14 mouse cellular contexts compared by ENCODE assay signal in the genomic region with DNA sequence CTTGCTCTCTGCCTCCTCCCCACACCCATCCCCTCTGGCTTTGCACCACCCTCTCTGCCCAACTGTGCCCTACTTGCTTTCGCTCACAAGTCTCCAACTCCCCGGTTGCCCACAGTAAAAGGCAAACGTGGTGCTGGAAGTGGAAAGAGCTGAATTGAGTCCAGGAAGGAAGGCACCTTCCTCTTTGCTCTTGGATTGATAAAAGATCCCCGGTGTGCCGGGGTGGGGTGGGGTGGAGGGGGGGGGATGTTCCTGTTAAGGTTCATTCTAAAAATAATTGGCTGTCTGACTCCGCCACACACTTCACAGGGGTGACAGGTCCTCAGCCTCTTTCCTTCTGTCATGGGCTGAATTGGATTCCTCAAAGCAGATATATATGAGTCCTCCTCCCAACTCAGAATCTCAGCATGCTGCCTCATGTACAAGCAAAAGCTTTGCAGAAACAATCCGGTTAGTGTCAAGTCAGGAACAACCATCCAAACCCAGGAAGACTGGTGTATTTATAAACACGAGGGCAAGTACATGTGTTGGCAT. TPM values are rescaled to one million over a fixed set of nuclear protein-coding genes. Genes with fewer than 3 reads are reported as not detected.
DNase-seq lines count a peak whose midpoint lies in the region; ATAC-seq and TF ChIP-seq lines count a peak whose summit lies in the region.
"Had no signal": no experiment of that assay in that cellular context is flagged by ENCODE, and none has a peak within 500 bp of the region (broad histone marks: within the 10 kb centered on the region; RNA-seq: fewer than 3 reads in every experiment).

No protein-coding gene starts in this region.

- H3K79me2 ChIP-seq in liver, adult 2 months (ENCODE audit: control insufficient read depth, insufficient read depth, low read length): no peaks in the 10 kb centered on the region

- 0 out of 2 replicates have a peak, but pooled peaks cover 3% of the 10 kb centered on the region for H3K4me1 ChIP-seq in liver, adult 2 months (ENCODE audit: control insufficient read depth, insufficient read depth, low read length)
- H3K4me1 ChIP-seq in liver, embryonic 12.5 days: 0 out of 2 replicates have a peak, but pooled peaks cover 4% of the 10 kb centered on the region
- peaks cover 44% of the 10 kb centered on the region for H3K4me1 ChIP-seq in heart, embryonic 13.5 days
- peaks cover 32% of the 10 kb centered on the region for H3K4me1 ChIP-seq in limb, embryonic 15.5 days

- TF ChIP-seq POLR2A in liver, adult 2 months (IDR thresholded peaks at IDR 0.05; ENCODE audit: extremely low read depth, insufficient read depth, low read length): no peak

- H3K4me3 ChIP-seq in liver, adult 2 months (ENCODE audit: insufficient read depth, low read depth, low read length): no peak overlapping the region
- no peak overlapping the region for H3K4me3 ChIP-seq in liver, embryonic 12.5 days
- peak overlapping the region; percentile 1; the same call in 1 of the 2 replicates for H3K4me3 ChIP-seq in heart, embryonic 13.5 days
- no peak overlapping the region for H3K4me3 ChIP-seq in limb, embryonic 15.5 days
- H3K4me3 ChIP-seq: hindbrain, embryonic 10.5 days; neural tube, embryonic 15.5 days had no signal

- H3K9me3 ChIP-seq in liver, embryonic 12.5 days (replicated peaks): no peaks in the 10 kb centered on the region
- no peaks in the 10 kb centered on the region for H3K9me3 ChIP-seq in heart, embryonic 13.5 days
- H3K9me3 ChIP-seq in limb, embryonic 15.5 days: no peaks in the 10 kb centered on the region
- H3K9me3 ChIP-seq: hindbrain, embryonic 10.5 days; neural tube, embryonic 15.5 days had no signal

- H3K27me3 ChIP-seq in liver, adult 2 months (ENCODE audit: control insufficient read depth, insufficient read depth, low read length): no peaks in the 10 kb centered on the region
- H3K27me3 ChIP-seq in liver, embryonic 12.5 days (replicated peaks): no peaks in the 10 kb centered on the region
- no peaks in the 10 kb centered on the region for H3K27me3 ChIP-seq in heart, embryonic 13.5 days (replicated peaks)
- no peaks in the 10 kb centered on the region for H3K27me3 ChIP-seq in limb, embryonic 15.5 days
- H3K27me3 ChIP-seq: neural tube, embryonic 15.5 days had no signal

- no peak for ATAC-seq in liver, embryonic 12.5 days
- no peak for ATAC-seq in heart, embryonic 13.5 days (ENCODE audit: extremely low read depth, insufficient number of reproducible peaks, low FRiP score, low TSS enrichment)
- no peak for ATAC-seq in limb, embryonic 15.5 days (ENCODE audit: insufficient number of reproducible peaks, low FRiP score, low TSS enrichment, low read depth)
- ATAC-seq: forebrain, embryonic 16.5 days; liver, postnatal 0 days had no signal

- intact Hi-C loops in heart, postnatal 10 days (cut with DNase I): loop anchor here (2.0 kb wide), 1 partner anchor 39 kb away; no protein-coding TSS in a partner anchor

- H3K27ac ChIP-seq in liver, adult 2 months (replicated peaks; ENCODE audit: insufficient read depth, low read depth, low read length): peak overlapping the region; percentile 78
- no peak overlapping the region for H3K27ac ChIP-seq in liver, embryonic 12.5 days
- H3K27ac ChIP-seq in heart, embryonic 13.5 days (replicated peaks): peak overlapping the region; percentile 75
- peak overlapping the region; percentile 68 for H3K27ac ChIP-seq in limb, embryonic 15.5 days
- H3K27ac ChIP-seq: hindbrain, embryonic 10.5 days; neural tube, embryonic 15.5 days had no signal

- no peak overlapping the region for H3K4me2 ChIP-seq in liver, embryonic 12.5 days
- H3K4me2 ChIP-seq in heart, embryonic 13.5 days: peak overlapping the region; percentile 52
- no peak overlapping the region for H3K4me2 ChIP-seq in limb, embryonic 15.5 days
- H3K4me2 ChIP-seq: neural tube, embryonic 15.5 days had no signal

- DNase-seq in heart, adult 8-10 months (ENCODE audit: low spot score): peak; percentile 47
- no peak for DNase-seq in heart, postnatal 10 days
- no peak for DNase-seq in liver, adult 2 months (ENCODE audit: extremely low read depth, low read depth, low spot score)
- DNase-seq in embryo, embryonic 10 days (ENCODE audit: low spot score): no peak
- no peak for DNase-seq in thymus, postnatal 36 days
- DNase-seq: liver, postnatal 0 days had no signal

- 66% methylated on average over 8 of the region's 8 CpGs for WGBS in liver, adult 2 months
- 29% methylated on average over 8 of the region's 8 CpGs for WGBS in liver, embryonic 12.5 days (ENCODE audit: insufficient replicate concordance)
- 21% methylated on average over 8 of the region's 8 CpGs for WGBS in heart, embryonic 13.5 days
- WGBS in limb, embryonic 15.5 days: 51% methylated on average over 8 of the region's 8 CpGs

- no peak for TF ChIP-seq CTCF in liver, adult 2 months (IDR thresholded peaks at IDR 0.05; ENCODE audit: low read depth, low read length)

- no peaks in the 10 kb centered on the region for H3K36me3 ChIP-seq in liver, adult 2 months (ENCODE audit: control insufficient read depth, insufficient read depth, low read length)
- no peaks in the 10 kb centered on the region for H3K36me3 ChIP-seq in liver, embryonic 12.5 days
- H3K36me3 ChIP-seq in heart, embryonic 13.5 days: no peaks in the 10 kb centered on the region
- H3K36me3 ChIP-seq in limb, embryonic 15.5 days: no peaks in the 10 kb centered on the region
- H3K36me3 ChIP-seq: G1E; hindbrain, embryonic 10.5 days; neural tube, embryonic 15.5 days had no signal

- no peak overlapping the region for H3K9ac ChIP-seq in liver, adult 2 months (ENCODE audit: low read depth, low read length)
- no peak overlapping the region for H3K9ac ChIP-seq in liver, embryonic 12.5 days
- H3K9ac ChIP-seq in heart, embryonic 13.5 days: peak overlapping the region; percentile 54; the same call in 1 of the 2 replicates
- no peak overlapping the region for H3K9ac ChIP-seq in limb, embryonic 15.5 days
- H3K9ac ChIP-seq: liver, postnatal 0 days; neural tube, embryonic 15.5 days had no signal

RNA-seq across cellular contexts. Expression of a gene that starts 24.6 kb away (rescaled TPM):
- 1 to 10 TPM; 2.2 to 5.3 (median 3.9) TPM for total RNA-seq in heart, adult 8-10 months (2022)
- total RNA-seq in heart, postnatal 10 days (2021): 1 to 10 TPM; 3.7 to 4.3 TPM
- total RNA-seq in liver, adult 2 months (2014; rRNA removed): 1.1 and 1.3 TPM in 2 replicates
- polyA plus RNA-seq in liver, adult 2 months (2012; rRNA removed): 0.33 and 0.57 TPM in 2 replicates
- polyA plus RNA-seq in liver, embryonic 12.5 days (2016; fragmentation: Nextera tagmentation; extraction: Ambion mirVana): 2.2 and 2.4 TPM in 2 replicates
- polyA plus RNA-seq in heart, embryonic 13.5 days (2015; fragmentation: Nextera tagmentation; extraction: Ambion mirVana): 7.4 and 8.9 TPM in 2 replicates
- polyA plus RNA-seq in limb, embryonic 15.5 days (2015; fragmentation: Nextera tagmentation; extraction: Ambion mirVana): 16.9 and 19.2 TPM in 2 replicates
- total RNA-seq: G1E had no signal
- polyA plus RNA-seq: C2C12, G1E had no signal
